Mouse (Mus musculus): Measurements from ENCODE around the gene Gm37240.

Gm37240 gene

DNA sequence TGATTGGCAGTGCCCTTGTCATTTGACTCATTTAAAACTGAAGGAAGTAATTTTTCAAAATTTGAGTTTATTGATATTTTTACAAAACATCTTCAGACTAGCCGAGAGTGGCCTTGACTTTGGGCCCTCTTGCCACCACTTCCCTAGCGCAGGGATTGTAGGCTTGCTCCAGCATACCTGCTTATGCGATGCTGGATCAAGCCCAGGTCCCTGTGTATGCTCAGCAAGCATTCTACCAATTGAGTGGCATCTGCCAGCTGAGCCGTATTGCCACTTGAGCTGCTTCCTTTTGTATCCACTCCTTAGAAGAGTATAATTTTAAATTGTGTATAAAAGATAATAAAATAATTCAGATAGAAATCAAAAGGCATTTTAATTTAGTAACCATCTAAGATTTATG, 1046.0 kb downstream of the Gm37240 start:
- DNase-seq (ENCODE audit: low spot score in 2 of 2), result no peak

DNA sequence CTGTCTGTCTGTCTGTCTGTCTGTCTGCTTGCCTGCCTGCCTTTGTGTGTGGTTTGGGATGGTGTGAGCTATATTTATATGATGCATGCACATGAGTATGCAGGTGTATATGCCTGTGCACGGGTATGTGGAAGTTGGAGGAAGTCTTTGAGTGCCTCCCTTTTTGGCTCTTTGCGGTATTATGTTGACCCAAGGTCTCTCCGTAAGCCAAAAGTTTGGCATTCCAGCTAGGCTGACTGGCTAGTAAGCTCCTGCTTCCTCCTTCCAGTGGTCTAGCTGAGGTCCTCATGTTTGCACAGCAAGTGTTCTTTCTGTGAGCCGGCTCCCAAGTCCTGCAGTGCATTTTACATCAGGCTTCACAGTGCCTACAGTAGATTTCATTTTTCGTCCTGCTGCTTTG, 1047.8 kb downstream of the Gm37240 start:
- DNase-seq (ENCODE audit: low spot score in 2 of 2), result no peak

DNA sequence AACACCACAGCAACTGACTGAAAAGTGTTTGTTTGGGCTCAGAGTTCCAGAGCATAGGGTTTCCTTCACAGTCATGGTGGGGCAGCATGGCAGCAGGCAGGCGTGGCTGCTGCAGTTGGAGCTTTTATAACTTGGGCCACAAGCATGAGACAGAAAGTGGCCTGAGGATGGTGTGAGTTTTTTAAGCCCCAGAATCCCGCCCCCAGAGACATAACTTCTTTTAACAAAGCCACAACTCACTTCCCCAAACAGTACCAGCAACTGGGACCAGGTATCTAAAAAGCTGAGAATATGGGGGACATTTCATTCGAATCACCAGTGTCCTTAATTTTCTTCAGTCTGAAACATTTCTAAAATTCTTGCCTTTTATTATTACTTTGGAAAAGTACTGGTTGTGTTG, 1049.3 kb downstream of the Gm37240 start:
- DNase-seq (ENCODE audit: low spot score in 2 of 2), result no peak

DNA sequence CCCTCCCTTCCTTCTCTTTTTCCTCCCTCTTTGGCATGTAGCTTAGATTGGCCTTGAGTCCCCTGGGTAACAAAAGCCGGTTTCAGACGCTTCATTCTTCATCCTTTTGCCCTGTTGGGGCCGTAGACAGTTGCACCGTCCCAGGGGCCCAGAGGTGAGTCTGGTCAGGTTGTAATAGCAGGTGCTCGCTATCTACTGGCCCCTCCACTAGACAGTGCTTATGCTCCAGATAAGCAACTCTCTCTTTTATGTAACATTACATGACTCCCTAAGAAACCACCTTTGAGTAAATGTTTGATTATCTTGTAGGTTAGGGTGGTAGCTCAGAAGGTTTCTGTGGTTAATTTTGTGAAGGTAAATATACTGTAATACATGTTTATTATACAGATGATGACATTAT, 1051.3 kb downstream of the Gm37240 start:
- no peak for DNase-seq (ENCODE audit: low spot score in 2 of 2)

DNA sequence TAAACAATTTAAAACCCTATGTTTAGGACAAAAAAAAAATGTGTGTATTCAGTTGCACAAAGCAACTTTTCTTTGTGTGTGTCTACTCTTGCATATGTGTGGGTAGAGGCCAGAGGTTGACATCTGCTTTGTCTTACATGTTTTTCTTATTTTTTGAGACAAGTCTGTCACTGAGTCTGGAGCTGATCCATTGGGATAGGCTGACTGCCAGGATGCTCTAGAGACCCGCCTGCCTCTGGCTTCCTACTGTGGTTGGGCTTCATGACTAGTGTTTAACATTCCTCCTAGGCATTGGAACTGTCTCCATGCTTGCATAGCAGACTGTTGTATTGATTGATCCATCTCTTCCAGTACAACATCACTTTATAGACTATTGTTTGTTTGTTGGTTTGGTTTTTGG, 1058.0 kb downstream of the Gm37240 start:
- no peak for DNase-seq (ENCODE audit: low spot score in 2 of 2)

DNA sequence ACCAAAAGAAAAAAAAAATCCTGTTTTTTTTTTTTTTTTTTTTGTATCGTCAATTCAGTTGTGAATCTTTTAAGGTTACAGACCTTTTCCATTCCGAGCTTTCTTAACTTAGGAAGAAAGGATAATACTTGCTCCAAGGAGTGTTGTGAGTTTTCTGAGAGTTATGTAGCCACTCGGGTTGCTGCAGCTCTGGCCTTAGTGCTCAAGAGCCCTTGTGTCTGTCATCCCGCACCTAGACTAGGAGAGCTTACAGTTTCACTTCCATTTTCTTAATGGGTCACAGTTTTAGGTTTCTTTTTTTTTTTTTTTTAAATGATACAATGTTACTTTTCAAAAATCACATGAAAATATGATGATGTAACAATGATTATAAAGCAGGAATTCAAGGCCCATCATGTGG, 1059.7 kb downstream of the Gm37240 start:
- no peak for DNase-seq (ENCODE audit: low spot score in 2 of 2)

DNA sequence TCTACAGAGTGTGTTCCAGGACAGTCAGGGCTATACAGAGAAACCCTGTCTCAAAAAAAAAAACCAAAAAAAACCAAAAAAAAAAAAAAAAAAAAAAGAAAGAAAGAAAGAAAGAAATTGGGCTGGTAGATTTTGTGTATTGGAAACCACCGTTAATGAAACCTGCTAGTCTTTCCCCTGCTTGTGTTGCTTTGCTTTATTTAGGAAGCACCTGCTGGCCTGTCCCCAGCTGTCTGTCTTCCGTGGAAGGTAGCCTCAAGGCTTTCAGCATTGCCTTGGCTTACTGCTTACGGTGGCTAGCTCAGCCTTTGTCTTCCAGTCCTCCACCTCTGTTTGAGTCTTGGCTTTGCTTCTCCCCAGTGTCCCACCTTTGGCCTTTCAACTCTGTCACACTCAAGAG, 1060.4 kb downstream of the Gm37240 start:
- no peak for DNase-seq (ENCODE audit: low spot score in 2 of 2)

DNA sequence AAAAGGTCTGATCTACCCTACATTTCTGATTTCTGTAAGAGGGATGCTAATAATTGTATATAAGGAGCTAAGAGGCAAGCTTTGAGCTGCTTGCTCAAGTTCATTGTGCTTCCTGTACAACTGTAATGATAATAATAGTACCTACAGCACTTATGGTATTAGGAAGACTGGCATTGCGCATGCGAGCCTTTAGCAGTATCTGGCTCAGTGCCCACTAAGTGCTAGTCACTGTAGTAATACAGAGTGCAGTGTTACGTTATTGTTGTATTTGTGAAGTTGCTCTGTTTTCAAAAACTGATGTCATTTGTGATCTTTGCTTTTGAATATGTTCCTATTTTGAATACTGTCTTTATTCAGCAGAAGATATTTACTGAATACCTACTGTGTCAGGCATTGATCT, 1060.9 kb downstream of the Gm37240 start:
- DNase-seq (ENCODE audit: low spot score in 2 of 2), result no peak

DNA sequence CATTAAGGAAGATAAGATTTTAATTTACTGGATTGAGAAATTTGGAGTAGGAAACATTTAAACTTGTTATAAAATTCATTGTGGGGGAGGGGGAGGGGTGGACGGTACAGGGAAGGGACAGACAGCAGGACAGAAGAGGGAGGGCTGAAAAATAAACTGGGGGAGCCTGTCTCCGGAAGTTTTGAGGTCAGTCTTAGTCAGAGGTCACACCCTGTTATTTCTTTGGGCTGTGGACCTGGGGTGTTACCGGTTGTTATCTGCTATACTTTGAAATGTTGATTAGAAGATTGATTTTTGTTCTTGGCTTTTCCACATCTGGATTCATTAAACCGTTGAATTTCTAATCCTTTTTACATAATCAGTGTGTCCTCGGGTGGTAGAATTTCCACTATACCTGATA, 1061.3 kb downstream of the Gm37240 start:
- DNase-seq (ENCODE audit: low spot score in 2 of 2), result no peak

DNA sequence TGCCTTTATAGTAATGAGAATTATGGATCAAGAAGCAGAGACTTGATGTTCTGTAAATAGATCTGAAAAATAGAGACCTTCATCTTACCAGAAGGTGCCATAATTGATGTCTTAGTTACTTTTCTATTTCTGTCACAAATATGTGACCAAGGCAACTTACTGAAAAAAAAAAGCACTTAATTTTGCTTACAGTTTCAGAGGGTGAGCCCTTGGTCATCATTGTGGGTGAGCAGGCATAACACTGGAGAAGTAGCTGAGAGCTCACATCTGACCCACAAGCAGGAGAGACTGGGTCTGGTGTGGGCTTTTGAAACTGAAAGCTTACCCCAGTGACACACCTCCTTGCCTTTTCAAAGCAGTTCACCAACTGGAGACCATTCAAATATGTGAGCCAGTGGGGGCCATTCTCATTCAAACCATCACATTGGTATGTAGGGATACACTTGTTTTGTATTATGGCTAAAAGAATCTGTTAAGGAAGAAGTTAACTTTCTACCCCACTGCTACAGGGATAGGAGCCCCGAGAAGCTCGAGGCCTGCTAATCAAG, 1066.6 kb downstream of the Gm37240 start:
- no peak for DNase-seq (ENCODE audit: low spot score in 2 of 2)

DNA sequence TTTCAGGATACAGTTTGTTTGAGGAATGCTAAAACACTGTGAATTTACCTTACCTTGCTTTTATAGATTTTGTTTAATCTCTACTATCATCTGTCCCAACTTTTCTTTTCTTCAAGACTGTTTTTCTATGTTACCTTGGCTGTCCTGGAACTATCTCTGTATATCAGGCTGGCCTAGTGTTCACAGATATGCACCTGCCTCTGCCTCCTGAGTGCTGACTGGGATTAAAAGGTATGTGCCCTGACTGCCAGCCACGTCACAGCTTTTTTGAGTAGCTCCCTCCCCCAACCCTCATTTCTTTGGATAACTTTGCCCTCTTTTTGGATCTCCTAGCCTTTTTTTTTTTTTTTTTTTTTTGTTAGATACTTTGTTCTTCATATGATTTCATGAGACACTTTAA, 1070.4 kb downstream of the Gm37240 start:
- no peak for DNase-seq (ENCODE audit: low spot score in 2 of 2)

DNA sequence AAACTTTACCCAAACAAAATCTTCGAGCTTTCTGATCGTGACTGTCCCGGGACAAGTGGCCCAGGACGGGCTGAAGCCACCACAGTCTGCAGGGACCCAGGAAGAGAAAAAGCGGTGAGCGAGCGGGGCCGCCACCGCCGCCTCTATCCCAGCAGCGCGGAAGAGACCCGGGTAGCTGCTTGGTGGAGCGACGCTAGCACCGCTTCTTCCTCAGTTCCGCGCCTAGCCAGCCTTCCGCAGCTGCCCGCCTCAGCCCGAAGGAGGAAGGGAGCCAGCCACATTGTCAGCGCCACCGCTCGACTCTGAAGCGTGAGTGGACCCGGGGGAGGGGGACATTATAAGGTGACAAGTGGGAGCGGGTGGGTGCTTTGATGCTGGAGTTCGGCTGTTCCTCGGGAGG, 1071.9 kb downstream of the Gm37240 start:
- DNase-seq (ENCODE audit: low spot score in 2 of 2), result peak in 1 of 2 experiments; percentile 24

DNA sequence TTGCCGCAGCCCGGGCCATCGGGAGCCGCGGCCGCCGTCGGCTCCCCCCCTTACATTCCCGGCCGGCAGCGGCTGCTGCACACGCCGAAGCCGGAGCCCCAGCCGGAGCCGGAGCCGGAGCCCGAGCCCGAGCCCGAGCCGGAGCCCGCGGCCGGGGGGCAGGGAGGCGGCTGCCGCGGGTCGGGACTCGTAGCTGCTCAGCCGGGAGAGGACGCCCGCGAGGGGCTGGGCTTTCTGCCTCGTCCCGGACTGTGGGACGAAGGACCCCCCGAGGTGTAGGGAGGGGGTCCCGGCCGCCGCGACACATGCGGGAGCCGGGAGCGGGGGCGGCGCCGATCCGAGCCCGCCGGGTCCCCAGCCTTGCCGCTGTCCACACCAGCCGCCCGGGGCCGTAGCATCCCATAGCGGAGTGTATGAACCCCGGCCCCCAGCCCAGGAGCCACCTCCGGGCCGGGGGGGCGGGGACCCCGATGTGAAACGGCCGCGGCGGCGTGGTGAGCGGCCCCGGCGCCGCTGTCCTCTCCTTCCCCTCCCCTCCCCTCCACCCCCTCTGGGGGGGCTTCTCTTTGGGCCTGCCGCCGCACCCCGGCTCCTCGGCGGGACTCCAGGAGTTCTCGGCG, 1072.4 kb downstream of the Gm37240 start, which contains the start of gene Fbxw7:
Fbxw7 (plus strand) TSS at position 507 of the 620 bp plus-strand sequence.
- DNase-seq (ENCODE audit: low spot score in 2 of 2), result no peak

DNA sequence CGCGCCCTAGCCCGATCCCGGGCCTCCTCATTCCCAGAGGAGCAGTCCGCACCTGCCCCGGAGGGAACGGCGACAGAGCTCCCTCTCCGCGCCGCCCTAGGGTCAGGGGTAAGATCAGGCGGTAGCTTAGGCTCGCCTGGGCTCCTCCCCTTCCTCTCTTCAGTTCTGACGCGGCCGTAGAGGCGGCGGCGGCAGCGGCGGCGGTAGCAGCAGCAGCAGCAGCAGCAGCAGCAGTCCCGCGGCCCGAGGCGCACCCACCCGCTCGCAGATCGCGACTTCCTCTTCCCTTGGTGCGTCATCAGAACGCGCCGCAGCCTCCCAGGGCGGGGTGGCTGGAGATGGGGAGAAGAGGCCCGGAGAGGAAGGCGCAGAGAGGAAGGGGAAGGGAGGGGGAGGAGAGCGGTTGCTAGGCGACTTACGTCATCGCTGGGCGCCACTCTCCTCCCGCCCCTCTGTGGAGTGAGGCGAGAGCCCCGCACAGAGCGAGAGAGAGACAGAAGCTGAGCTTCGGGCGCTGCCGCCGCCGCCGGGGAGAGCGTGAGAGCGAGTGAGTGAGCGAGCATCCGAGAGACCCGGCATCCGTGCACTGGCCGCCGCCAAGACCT, 1073.1 kb downstream of the Gm37240 start:
- DNase-seq (ENCODE audit: low spot score in 2 of 2), result peak; percentile 99 to 100

DNA sequence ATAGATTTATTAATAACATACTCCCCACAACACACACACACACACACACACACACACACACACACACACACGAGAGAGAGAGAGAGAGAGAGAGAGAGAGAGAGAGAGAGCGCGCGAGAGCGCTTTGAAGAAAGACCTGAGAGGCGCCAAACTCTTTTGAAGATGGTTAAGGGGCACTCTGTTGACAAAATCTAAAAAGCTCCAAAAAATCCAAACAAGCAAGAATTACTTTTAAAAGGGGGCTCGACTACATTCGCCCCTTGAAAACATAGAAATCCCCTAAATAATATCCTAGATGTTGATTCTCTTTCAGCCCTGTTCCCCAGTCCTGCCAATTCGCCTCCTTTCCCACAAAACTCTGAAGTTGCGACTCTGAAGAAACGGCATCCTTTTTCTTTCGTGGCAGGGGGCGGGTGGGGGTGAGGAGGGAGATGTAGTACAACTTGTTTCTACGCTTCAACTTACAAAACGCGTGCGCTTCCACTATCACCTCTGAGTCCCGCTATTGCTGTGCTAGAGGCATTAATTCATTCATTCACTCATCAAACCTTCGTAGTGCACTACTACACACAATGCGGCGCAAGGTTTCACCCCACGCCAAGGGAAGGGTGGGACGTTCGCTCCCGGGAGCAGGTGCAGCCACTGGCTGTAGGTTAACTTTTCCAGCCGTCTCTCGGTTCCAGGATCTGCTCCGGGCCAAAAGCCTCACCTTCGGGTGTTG, 1073.7 kb downstream of the Gm37240 start:
- DNase-seq (ENCODE audit: low spot score in 2 of 2), result no peak

DNA sequence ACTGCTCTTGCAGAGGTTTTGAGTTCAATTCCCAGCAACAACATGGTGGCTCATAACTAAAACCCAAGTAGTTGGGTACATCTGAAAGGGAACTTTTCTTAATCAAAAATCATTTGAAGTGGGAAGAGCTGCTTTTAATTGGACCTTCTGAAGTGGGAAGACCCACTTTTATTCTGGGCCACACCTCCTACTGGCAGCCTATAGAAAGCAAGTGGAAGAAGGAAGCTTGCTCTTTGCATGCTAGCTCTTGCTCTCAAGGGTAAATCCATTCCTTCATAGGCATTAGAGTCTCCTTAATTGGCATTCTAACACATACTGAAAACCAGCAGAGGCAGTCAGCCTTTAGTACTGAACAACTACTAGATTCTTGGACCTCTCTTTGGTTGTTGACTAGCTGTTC, 1076.5 kb downstream of the Gm37240 start:
- DNase-seq (ENCODE audit: low spot score in 2 of 2), result no peak

DNA sequence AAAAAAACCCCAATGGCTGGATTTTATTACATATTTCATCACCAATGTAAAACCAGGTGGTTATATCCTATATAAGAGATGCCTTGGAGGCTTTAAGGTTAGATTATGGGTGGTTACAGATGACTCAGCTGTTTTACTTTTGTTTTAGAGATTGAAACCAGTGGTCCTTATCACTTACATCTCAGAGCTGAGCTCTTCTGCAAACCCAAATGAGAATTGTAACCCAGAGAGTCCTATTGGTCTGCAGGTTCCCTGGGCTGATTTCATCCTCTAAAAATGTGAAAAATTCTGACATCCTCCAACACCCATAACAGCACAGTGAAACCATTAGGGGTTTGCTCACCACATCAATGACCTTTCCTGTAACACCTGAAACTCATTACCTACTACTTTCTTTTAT, 1078.4 kb downstream of the Gm37240 start:
- no peak for DNase-seq (ENCODE audit: low spot score in 2 of 2)

DNA sequence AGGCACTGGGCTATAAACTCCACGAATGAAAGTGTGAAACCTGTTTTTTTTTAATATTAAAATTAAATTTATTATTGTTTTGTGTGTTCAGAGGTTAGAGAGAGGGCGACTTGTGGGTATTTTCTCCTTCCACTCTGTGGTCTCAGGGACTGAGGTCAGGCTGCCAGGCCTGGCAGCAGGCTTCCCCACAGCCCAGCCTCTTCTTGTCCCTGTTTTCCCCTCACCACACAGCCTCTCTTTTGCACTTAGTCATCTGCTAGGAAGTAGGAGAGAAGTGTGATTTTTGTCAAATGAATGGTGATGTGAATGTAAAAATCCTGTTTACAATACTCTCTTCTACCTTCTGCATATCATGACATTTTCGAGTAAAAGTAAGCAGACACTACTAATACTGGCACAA, 1079.5 kb downstream of the Gm37240 start:
- no peak for DNase-seq (ENCODE audit: low spot score in 2 of 2)

DNA sequence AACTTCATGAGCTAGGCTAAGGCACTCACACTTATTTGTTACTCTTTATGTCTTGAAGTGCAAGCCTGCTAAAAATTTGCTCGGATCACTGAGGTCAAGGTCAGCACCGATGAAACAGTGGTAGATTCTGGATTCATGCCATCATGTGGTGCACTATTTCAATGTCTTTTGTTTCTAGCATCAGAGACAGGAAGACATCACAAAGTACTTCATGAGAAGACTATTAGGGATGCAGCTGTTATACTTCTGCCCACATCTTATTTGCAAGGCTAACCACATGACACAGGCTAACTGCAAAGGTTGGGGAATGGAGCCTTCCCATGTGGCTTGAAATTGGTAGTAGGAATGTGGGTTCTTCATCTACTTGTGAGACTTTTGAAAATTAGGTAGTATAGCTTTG, 1081.1 kb downstream of the Gm37240 start:
- DNase-seq (ENCODE audit: low spot score in 2 of 2), result no peak

DNA sequence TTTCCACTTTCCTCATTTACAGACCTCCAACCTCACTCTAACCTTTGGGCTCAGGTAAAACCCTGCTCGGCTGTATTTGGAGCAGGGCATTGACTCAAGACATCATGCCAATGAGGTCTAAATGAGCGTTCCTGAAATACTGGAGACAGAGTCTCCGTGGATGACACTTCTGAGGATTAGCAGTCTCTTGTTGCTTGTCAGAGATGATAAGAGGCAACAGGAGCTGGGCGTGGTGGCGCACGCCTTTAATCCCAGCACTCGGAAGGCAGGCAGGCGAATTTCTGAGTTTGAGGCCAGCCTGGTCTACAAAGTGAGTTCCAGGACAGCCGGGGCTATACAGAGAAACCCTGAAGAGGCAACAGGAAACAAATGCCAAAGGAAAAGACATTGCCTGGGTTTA, 1083.3 kb downstream of the Gm37240 start:
- no peak for DNase-seq (ENCODE audit: low spot score in 2 of 2)

DNA sequence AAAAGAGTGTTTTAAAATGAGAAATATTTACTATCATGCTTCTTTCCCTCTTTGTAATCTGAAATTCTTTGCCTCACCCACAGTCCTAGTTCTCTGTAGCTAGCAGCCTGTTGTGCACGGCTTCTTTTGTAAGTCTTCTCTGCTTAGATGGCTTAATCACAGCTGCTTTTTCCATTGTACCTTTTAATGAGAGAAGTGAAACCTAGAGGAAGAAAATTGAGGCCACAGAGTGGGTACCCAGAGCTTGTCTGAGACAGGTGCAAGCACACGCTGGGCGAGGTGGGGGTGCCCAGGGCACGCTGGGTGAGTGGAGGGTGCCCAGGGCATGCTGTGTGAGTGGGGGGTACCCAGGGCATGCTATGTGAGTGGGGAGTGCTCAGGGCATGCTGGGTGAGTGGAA, 1099.4 kb downstream of the Gm37240 start:
- no peak for DNase-seq (ENCODE audit: low spot score in 2 of 2)

DNA sequence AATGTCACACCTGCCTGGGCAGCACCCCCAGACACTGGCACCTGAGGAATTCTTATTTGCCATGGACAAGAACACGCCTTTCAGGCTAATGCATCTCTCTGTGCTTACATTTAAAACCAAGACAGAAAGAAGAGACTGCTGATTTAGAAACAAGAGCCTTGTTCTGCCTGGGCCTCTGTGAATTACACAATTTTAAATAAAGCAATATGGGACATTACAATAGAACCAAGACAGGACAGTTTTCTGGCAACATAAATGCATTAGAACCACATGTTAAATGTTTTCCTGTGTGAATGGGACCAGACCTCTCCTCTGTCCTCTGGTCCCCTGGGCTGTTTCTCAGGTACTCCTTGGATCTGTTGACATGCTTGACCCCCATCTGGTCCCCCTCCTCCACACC, 1111.2 kb downstream of the Gm37240 start:
- no peak for DNase-seq (ENCODE audit: low spot score in 2 of 2)

DNA sequence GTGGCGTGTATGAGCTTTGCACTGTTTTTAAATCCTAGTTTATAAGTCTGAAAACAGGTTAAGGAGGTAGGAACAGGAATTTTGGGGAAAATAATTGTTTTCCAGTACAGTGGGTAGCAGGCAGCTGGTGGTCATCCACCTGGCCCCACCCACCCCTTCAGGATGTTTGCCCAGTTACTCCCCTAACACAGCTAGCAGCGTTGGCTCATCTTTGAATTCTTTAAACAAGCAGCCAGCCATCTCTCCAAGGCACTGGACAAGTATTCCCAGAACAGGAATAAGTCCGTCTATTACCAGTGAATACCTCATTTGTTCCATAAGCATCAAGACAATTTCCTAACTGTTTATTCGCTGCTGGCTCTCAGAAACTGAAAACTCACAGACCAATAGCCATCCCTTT, 1111.7 kb downstream of the Gm37240 start:
- no peak for DNase-seq (ENCODE audit: low spot score in 2 of 2)

Data from cerebellum, postnatal 4 days (tissue).